Mouse (Mus musculus) stomach, postnatal 0 days (tissue): ENCODE measurements around the gene Trim75.

Source experiments
- CTCF ChIP-seq: IDR thresholded peaks from 2 replicates; pipeline ENCODE4 v1.5.1; 2016; ENCODE audit warnings: antibody characterized with exemption, low read depth, mild to moderate bottlenecking, moderate library complexity
- EP300 ChIP-seq: optimal IDR thresholded peaks from 2 replicates; pipeline ENCODE3; 2016; ENCODE audit warnings: antibody characterized with exemption

DNA sequence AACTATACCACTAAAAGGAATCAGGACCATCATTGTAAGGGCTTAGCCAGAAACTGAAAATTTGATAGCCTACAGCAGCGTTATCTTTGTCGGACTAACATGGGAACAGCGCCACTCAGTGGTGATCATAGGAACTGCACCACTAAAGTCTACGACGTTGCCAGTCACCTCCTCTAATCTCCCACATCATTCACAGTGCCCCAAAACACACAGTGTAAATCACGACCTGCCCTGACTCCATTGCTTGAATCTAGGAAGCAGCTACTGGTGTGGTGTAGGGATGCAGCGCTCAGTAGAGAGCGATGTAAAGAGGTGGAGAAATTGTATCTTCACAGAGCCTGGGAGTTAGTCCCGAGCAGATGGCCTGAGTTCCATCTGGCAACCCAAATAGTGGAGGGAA, 46.1 kb downstream of the Trim75 start:
- TF ChIP-seq CTCF: peak; percentile 98
- no peak for TF ChIP-seq EP300
